Mouse (Mus musculus) lung, postnatal 14 days (tissue): ENCODE results near the gene Psg29.

Experiments used
- DNase-seq: peaks from one replicate; pipeline ENCODE4 v3.0.0; 2021

The Psg29 gene

DNA sequence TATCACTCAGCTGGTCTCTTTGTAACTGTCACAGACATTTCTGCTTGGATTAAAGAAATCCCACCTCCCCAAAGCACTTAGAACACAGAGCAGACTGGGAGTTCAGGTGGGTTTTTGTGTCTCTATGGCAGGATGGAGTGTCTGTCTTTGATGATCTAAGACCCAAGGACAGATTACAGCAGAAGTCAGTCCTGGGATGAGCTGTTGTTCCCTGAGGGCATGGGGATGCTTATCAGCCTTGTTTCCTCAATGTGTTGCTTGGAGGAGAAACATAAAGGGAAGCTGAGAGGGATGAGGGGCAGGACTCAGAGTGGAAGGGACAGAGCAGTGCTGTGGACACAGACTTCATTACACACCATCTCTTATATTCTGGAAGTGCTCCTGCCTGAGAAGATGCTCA lies at the start of gene Psg29:
TSS of gene Psg29 (plus strand) at position 301 of the 400 bp plus-strand sequence.
- no peak for DNase-seq

DNA sequence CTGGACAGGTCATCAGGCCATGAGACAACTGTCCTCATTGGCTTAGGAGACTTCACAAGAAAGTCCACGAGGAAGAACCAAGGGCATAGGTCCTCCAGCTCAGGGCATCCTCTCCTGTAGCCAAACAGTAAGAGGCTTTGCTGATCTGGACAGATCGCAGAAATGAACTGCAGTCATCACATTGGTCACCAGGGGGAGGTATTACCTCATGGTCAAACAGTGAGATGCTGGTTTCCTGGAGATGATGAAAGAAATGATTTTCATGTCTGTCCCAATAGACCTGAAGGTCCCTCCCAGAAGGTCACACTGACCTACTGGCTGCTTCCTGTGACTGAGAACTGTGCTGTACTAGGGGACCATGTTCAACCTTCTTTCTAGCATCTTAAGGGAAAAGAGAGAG lies 47.6 kb upstream of the Psg29 start:
- peak; percentile 32 for DNase-seq

DNA sequence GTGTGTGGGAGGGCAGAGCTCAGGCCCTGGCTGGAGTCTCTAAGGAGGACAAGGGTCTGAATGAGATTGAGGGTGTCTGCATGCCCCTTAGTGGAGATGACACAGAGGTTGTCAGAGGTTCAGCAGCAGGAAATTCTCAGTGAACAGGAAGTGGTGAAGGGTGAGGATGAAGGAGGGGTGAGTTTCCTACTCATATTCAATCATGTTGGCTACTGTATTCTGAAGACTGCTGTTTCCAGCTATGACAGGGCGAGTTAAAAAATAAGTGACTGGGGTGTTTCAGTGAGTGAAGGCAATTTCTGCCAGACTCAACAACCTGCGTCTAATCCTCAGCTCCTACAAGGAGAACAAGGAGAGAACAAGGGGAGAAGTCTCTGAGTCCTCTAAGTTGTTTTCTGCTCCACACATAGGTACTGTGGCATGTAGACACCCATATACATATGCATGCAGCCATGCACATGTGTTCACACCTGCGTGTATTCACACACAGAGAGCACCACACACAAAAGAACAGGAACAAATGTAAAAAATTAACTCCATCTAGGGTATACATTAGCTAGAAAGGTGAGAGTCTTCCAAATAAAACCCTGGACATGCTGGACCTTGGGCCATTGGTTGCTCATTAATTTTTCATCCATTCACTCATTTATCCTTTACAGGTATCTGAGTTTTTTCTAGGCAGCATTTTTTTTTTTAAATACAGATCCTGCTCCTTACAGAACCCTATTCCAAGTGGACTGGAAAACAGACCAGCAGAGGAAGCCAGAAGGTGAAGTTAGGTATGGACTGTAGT lies 46.2 kb upstream of the Psg29 start:
- DNase-seq, result no peak

DNA sequence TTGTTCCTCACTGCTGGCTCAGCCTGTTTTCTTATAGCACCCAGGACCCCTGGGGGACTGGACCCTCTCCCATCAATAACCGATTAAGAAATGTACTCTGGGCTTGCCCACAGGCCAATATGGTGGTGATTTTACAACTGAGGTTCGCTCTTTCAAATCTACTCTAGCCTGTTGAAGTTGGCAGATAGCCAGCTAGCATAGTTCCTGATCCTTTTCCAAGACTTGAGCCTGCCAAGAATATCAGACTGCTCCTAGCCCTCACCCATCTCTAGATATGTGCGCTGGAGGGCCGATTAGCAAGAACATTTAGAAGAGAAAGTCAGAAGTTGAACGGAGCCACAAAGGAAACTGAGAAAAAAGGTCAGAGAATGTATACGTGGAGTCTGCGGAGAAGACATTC lies 44.3 kb upstream of the Psg29 start:
- DNase-seq, result no peak

DNA sequence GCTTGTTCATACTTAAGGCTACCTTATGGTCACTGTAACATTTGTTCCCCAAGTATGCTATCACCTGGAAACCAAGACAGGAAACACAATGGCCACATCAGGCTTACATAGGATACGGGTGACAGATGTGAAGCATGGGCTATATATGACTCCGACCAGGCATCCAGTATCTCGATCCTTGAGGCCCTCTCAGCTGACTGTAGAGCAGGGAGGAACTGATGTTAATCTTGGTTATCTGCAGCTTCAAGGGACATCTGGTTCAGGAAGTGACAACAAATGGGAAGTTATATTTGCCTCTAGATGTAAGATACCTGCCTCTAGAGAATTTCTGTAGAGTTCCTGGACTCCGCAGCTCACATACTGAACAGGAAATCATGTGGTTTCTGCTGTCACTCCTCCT lies 31.4 kb upstream of the Psg29 start:
- no peak for DNase-seq

DNA sequence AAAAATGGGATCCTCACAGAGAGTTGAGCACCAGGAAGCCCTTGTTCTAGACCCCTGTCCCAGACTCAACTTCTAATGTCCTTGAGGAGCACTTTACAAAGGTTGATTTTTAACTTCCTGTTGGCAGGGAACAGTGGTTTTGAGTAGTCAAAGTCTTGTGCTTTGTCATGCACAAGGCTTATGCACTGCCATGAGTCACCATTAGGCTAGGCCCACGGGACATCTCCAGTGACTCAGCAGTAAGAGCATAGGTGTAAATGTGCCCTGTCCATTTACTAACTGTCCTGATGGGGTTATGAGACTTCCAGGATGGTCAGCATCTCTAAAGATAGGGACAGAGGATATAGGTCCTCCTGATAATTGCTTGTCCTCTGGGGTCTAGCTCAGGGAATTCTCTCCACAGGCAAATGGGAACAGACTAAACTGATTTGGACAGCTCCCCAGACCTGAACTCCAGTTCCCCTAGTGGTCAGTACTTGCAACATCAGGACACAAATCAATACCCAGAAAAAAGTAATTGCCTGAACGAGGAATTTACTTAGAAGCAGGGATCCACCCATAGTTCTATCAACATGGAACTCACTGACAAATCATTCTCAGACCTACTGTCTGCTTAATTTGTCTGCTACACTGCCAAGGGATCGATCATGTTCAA lies 2.4 kb downstream of the Psg29 start:
- DNase-seq, result no peak
